Mouse (Mus musculus): ENCODE measurements around the gene Dnah2. TPM values are rescaled to one million over a fixed set of nuclear protein-coding genes. Genes with fewer than 3 reads are reported as not detected.
A peak's percentile ranks its signal among the peaks of the same experiment; 100 is the strongest.
"Not testable (repeated sequence)": the region's sequence is repeated elsewhere in the genome, so short reads cannot be mapped to it uniquely, and the experiment has no call there.

The Dnah2 gene
- polyA plus RNA-seq, 1 experiment = 3.1 TPM

DNA sequence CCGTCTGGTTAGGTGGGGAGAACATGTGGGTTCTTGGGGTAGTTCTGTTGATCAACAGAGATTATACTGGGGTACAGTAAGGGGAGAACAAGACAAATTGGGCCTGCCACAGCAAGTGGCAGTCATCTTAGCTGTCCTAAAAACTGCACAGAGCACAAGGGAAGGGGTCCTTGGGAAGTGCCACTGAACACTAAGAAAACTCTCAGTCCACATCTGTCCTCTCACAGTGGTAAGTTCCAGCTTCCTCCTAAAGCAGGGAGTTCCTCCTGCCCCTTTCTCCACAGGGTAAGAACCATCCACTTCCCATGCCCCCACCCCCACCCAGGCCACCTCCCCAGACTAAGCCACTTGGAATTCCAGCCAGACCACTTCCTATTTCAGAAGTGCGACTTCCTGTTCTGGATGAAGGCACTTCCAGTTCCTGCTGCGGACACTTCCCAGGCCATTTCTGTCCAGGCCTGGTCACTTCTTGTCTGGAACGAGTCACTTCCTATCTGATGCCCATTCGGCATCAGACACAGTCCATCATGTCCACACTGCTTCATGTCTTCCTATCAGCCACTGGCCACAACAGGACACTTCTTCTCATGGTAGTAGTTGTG lies 5.7 kb upstream of the Dnah2 start:
- TF ChIP-seq CTCF (IDR thresholded peaks at IDR 0.05; ENCODE audit: insufficient read depth, low read length) (no peak), POLR2A (IDR thresholded peaks at IDR 0.05; ENCODE audit: borderline replicate concordance, extremely low read depth, low read depth, low read length) (no peak)
- DNase-seq = no peak
- 51% methylated on average over 5 of the region's 5 CpGs for WGBS
- H3K4me1 ChIP-seq (ENCODE audit: control insufficient read depth, insufficient read depth, low read length) = no peaks in the 10 kb centered on the region
- no peak overlapping the region for H3K4me3 ChIP-seq (replicated peaks; ENCODE audit: extremely low read depth, low read depth, low read length)

DNA sequence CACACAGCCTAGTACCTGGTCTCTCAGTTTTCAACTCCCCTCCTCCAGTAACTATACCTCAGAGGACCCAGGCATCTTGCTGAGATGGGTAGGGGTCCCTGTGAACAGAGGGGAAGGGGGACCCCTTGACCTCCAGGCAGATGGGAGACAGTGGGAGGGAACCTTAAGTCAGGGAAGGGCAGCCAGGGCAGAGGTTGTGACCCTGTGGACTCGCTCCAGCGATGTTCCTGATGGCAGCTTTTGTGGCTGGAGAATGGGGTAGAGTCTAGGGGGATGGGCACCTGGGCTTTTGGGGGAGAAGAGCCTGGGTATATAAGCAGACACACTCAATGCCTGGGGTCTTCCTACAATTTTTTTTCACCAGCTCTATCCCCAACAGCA lies 4.4 kb upstream of the Dnah2 start:
- H3K4me1 ChIP-seq (ENCODE audit: control insufficient read depth, insufficient read depth, low read length) = no peaks in the 10 kb centered on the region
- H3K4me3 ChIP-seq (replicated peaks; ENCODE audit: extremely low read depth, low read depth, low read length) = no peak overlapping the region
- 42% methylated on average over 2 of the region's 2 CpGs for WGBS
- no peak for DNase-seq
- TF ChIP-seq POLR2A (IDR thresholded peaks at IDR 0.05; ENCODE audit: borderline replicate concordance, extremely low read depth, low read depth, low read length) = no peak
- TF ChIP-seq CTCF (IDR thresholded peaks at IDR 0.05; ENCODE audit: insufficient read depth, low read length) = no peak

DNA sequence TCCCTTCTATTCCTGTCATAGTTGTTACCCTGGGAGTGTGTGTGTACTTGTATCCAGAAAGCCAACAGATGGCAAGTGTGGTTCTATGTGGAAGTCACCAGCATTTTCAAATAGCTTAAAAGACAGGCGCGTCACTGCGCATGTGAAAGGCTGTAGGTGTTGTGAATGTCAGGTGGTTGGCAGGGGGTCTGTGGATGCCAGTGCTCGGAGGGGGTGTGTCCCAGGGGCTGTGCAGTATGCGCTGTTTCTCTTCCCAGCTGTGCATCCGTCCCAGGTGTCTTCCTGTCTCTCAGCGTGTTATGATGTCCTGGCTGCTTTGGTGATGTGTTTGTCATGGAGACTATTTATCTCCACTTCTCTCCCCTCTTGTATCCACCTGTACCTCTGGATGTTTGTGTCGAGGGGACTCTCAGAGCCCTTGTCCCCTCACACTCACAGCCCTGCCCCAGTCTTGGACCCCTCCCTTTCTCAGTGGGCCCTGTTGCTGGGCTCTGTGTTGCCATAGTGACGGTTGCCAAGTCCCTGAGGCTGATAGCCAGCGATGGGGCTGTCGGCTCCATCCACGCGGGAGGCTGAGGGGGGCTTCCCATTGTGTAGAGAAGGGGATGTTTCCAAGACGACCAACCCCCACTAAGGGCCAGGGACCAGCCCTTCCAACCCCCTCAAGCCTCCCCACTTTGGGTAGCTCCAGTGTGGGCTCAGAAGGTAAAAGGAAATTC lies 3.9 kb upstream of the Dnah2 start:
- no peak overlapping the region for H3K4me3 ChIP-seq (replicated peaks; ENCODE audit: extremely low read depth, low read depth, low read length)
- TF ChIP-seq POLR2A (IDR thresholded peaks at IDR 0.05; ENCODE audit: borderline replicate concordance, extremely low read depth, low read depth, low read length) (no peak), CTCF (IDR thresholded peaks at IDR 0.05; ENCODE audit: insufficient read depth, low read length) (no peak)
- no peaks in the 10 kb centered on the region for H3K4me1 ChIP-seq (ENCODE audit: control insufficient read depth, insufficient read depth, low read length)
- WGBS = 29% methylated on average over 14 of the region's 14 CpGs
- DNase-seq = no peak

DNA sequence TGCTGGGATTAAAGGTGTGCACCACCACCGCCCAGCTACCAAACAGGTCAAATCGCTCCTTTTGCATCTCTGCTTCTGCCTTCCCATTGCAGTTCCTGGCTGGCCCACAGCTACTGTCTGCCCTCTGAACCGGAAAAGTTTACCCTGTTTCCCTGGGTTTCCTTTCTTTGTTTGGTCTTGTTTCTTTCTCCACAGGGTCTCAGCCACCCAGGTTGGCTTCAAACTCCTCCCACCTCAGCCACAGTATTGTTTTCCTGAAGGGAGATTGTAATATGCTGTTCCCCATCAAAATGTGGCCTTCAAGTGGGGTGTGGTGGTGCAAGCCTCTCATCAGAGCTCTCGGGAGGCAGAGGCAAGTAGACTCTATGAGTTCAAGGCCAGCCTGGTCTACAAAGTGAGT lies 2.4 kb upstream of the Dnah2 start:
- no peak for DNase-seq

DNA sequence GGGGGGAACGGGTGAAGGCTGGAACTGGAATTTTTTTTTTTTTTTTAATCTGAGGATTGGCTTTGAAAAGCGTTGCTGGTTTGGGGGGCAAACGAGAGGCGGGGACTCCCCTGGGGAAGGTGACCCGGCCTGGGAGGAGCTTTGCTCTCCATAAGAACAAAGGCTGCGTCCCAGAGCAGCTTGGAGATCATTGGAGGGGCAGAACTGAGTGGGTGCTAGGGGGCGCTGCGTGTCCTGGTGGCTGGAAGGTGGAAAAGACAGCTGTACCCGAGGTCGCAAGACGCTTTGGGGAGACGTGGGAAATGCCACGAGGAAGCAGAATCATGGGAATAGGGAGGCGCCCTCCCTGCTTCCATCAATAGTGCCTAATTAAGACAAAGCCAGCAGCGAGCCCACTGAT lies 1.8 kb downstream of the Dnah2 start:
- peak; percentile 34; the same call in 1 of the 2 replicates for TF ChIP-seq CTCF (IDR thresholded peaks at IDR 0.05; ENCODE audit: insufficient read depth, low read length)
- TF ChIP-seq POLR2A (IDR thresholded peaks at IDR 0.05; ENCODE audit: borderline replicate concordance, extremely low read depth, low read depth, low read length) = no peak
- 3% methylated on average over 15 of the region's 15 CpGs for WGBS

More for the DNA sequence above, 2.4 kb upstream of the Dnah2 start:
- Histone ChIP-seq H3K4me1 (ENCODE audit: control insufficient read depth, insufficient read depth, low read length) (peaks cover 4% of the 10 kb centered on the region; the same call in 1 of the 2 replicates), H3K4me3 (replicated peaks; ENCODE audit: extremely low read depth, low read depth, low read length) (no peak overlapping the region)
- TF ChIP-seq CTCF (IDR thresholded peaks at IDR 0.05; ENCODE audit: insufficient read depth, low read length) (no peak), POLR2A (IDR thresholded peaks at IDR 0.05; ENCODE audit: borderline replicate concordance, extremely low read depth, low read depth, low read length) (no peak)
- WGBS = 64% methylated on average over 4 of the region's 4 CpGs

DNA sequence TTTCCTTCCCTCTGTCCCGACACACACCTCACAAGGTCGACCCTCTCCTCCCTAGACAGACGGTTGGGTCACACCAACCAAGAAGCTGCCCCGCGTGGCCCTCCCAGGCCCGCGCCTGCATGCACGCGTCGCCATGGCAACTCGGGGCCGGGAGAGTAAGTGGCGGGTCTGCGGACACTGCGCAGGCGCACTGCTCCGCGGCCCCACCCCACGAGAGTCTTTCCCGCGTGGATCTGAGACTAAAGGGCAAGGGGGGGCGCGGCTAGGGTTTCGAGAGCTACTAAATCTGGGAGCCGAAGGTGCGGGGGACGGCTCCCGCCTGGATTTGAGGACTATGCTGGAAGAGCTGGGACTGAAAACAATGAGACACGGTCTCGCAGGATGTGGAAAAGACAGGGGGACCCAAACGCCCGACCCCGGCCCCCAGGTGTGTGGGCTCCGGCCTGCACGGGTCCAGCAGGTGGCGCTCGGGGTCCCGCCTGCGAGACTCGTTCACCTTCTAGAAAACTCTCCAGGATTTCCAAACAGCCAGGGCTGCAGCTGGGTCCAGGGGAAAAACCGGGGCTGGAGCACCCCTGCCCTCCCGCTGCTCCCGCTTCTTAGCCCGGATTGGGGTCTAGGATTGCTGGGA lies 2.4 kb downstream of the Dnah2 start:
- DNase-seq = peak; percentile 73
- Histone ChIP-seq H3K4me3 (replicated peaks; ENCODE audit: extremely low read depth, low read depth, low read length) (peak overlapping the region; percentile 60), H3K4me1 (ENCODE audit: control insufficient read depth, insufficient read depth, low read length) (peaks cover 4% of the 10 kb centered on the region; the same call in 1 of the 2 replicates)
- TF ChIP-seq CTCF (IDR thresholded peaks at IDR 0.05; ENCODE audit: insufficient read depth, low read length) = peak; percentile 22; the same call in 1 of the 2 replicates
- no peak for TF ChIP-seq POLR2A (IDR thresholded peaks at IDR 0.05; ENCODE audit: borderline replicate concordance, extremely low read depth, low read depth, low read length)
- under 1% methylated on average over 44 of the region's 44 CpGs for WGBS

More for the DNA sequence above, 1.8 kb downstream of the Dnah2 start:
- H3K4me3 ChIP-seq (replicated peaks; ENCODE audit: extremely low read depth, low read depth, low read length) = no peak overlapping the region
- DNase-seq = peak; percentile 51
- H3K4me1 ChIP-seq (ENCODE audit: control insufficient read depth, insufficient read depth, low read length) = peaks cover 4% of the 10 kb centered on the region; the same call in 1 of the 2 replicates

DNA sequence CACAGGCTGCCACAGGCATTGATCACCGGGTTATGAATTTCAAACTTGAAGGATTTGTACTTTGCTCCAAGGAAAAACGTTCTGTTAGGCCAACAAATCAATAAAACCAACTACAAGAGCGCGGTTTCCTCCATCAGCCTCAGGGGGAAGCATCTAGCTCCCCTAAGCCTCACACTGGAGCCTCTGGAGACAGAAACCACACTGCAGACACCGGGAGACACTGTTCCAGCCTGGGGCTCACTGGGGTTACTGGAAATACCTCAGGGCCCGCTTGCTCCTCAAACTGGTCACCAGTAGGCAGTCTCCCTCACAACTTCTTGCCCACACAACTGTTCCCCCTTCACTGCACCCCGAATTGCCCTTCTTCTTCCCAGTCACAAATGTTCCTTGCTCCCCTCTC lies 3.0 kb downstream of the Dnah2 start:
- DNase-seq = no peak
- TF ChIP-seq POLR2A (IDR thresholded peaks at IDR 0.05; ENCODE audit: borderline replicate concordance, extremely low read depth, low read depth, low read length) (no peak), CTCF (IDR thresholded peaks at IDR 0.05; ENCODE audit: insufficient read depth, low read length) (no peak)
- H3K4me3 ChIP-seq (replicated peaks; ENCODE audit: extremely low read depth, low read depth, low read length) = peak overlapping the region; percentile 60
- H3K4me1 ChIP-seq (ENCODE audit: control insufficient read depth, insufficient read depth, low read length) = peaks cover 4% of the 10 kb centered on the region; the same call in 1 of the 2 replicates
- WGBS = 32% methylated on average over 7 of the region's 7 CpGs

DNA sequence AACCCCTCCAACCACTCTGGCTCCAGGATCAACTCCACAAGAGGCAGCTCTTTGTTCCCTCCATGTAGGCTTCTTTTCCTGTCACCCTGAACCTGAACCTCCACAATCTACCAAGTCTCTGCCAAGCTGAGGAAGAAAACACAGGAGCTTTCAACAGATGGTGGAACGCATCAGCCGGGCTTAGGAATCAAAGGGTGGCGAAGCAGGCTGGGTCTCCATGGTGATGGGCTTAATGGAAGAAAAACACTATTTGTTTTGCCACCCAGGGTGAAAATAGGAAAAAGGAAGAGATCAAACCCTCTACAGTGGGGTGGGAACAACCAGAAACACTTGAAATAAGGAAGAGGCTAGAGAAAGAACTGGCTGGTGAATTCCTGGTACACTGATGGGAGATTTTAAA lies 5.3 kb downstream of the Dnah2 start:
- no peak overlapping the region for H3K4me3 ChIP-seq (replicated peaks; ENCODE audit: extremely low read depth, low read depth, low read length)
- no peak for TF ChIP-seq POLR2A (IDR thresholded peaks at IDR 0.05; ENCODE audit: borderline replicate concordance, extremely low read depth, low read depth, low read length)
- TF ChIP-seq CTCF (IDR thresholded peaks at IDR 0.05; ENCODE audit: insufficient read depth, low read length) = no peak

DNA sequence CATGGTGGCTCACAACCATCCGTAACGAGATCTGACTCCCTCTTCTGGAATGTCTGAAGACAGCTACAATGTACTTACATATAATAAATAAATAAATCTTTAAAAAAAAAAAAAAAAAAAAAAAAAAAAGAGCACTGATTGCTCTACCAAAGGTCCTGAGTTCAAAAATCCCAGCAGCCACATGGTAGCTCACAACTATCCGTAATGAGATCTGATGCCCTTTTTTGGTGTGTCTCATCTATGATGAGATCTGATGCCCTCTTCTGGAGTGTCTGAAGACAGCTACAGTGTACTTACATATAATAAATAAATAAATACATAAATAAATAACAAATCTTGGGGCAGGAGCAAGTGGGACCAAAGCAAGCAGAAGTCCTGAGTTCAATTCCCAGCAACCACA lies 7.2 kb downstream of the Dnah2 start:
- not testable (repeated sequence) for H3K4me3 ChIP-seq (replicated peaks; ENCODE audit: extremely low read depth, low read depth, low read length); DNase-seq; H3K4me1 ChIP-seq (ENCODE audit: control insufficient read depth, insufficient read depth, low read length)
- 34% methylated on average over 3 of the region's 3 CpGs for WGBS

More for the DNA sequence above, 5.3 kb downstream of the Dnah2 start:
- WGBS = 55% methylated on average over 3 of the region's 3 CpGs
- DNase-seq = no peak
- peaks cover 4% of the 10 kb centered on the region; the same call in 1 of the 2 replicates for H3K4me1 ChIP-seq (ENCODE audit: control insufficient read depth, insufficient read depth, low read length)
